Mouse (Mus musculus) heart, postnatal 25 days (tissue): ENCODE measurements at regions not wholly inside any gene's neighbourhood (a gene's known extent, or its start where the extent isn't known, plus 50 kb on each side); places are given as distances from the start of the nearest gene placed in this dataset.
"Not testable (repeated sequence)": the region's sequence is repeated elsewhere in the genome, so short reads cannot be mapped to it uniquely, and the experiment has no call there.

Source experiments
- DNase-seq: peaks from one replicate; pipeline ENCODE4 v3.0.0; 2022; ENCODE audit warnings: low spot score
- intact Hi-C: fragments of 180-260 bp; cut with DNase I; formaldehyde crosslinking; loops from one replicate; pipeline ENCODE4 v1.15.1; 2025

DNA sequence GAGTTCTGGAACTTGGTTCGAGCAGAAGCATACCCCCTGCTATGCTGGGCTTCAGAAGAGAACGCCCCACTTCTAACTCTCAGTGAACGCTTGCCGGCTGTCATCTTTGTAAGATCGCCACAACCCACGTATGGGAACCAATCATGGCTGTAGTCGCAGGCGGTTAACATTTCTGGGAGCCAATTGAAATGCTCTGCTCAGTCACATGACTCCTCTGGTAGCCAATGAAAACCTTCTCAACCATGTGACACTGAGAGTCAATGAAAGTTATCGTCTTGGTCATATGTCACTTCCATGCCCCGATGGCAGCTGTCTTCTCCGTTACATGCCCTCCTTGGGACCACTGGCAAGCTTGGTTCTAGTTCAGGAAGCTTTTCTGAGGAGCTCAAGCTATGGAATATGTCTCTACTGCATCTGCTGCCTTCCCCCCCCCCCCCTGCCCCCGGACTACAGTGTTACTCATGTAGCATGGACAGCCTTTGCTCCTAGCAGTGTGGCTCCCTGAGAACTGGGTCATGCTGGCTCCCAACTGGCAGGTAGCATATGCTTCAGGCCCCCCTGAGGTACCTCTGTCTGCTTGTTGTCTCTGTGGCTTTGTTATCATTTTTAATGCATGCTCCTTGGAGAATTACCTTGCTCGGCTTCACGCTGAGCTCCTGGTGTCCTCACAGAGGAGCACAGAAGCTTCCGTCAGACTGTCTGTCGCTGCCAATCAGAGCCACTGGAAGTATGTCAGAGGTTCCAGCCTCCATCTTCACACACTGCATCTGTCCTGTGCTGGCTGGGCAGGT is 122.3 kb upstream of the Ajap1 start:
- DNase-seq = no peak
- intact Hi-C loops = no loop called here

DNA sequence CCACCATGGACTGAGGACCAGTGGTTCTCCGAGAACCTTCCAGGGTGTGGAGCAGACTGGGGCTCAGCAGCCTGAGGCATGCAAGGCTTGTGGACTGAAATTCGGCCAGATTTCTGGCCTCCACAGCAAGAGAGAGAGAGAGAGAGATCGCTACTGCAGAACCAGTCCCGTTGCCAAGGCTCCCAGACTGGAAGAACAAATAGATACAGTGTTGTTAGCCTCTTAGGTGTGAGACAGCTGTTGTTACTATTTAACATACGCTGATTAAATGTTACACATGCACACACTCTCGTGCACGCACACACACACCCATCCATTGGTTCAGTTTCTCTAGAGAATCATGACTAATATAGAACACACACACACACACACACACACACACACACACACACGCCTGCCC is 133.4 kb upstream of the Ajap1 start:
- no peak for DNase-seq
- intact Hi-C loops = no loop called here

DNA sequence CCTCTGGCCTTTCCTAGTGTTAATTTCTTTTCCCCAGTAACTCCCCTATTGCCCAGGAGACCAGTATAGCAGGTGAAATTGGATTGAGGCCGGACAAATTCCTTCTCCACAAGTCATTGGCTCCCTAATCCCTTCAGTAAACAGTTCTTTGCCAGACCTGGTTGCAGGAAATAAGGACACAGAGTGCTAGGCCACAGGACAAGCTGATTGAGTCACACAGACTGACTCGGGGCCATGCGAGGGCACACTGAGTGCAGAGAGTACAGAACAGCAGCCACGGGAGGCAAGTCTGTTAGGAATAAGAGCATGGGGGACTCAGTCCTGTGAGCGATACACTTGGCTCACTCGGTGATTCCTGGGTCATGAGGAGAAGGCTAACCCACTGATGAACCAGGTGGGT is 134.3 kb upstream of the Ajap1 start:
- DNase-seq = no peak
- intact Hi-C loops = no loop called here

- intact Hi-C loops = no loop called here
Measured at GRCm38 (mm10) chr4:153620871-153621270, 138.3 kb upstream of the Ajap1 start.

GRCm38 (mm10) chr4:153631161-153631560 is 148.6 kb upstream of the Ajap1 start:
- intact Hi-C loops = no loop called here
- DNase-seq = no peak

More at GRCm38 (mm10) chr4:153620871-153621270, 138.3 kb upstream of the Ajap1 start:
- DNase-seq = no peak

GRCm38 (mm10) chr4:153632056-153632455 is 149.4 kb upstream of the Ajap1 start:
- DNase-seq = no peak
- intact Hi-C loops = no loop called here

DNA sequence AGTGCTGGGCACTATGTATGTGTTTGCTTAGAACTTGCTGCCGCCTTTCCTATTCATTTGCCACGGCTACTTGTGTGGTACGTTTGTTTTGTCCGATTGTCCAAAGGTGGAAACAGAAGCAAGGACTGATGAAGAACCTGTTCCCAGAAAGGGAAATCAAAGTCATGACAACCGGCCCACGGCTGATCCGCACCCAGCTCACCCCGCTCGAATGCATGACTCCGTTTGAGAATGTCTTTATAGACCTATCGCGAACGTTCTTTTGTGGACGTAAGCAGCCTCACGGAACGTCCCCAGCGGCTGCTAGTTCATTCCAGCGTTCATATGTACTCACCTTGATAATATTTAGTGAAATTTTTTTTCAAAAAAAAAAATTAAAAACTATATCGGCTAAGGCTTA is 149.9 kb upstream of the Ajap1 start:
- DNase-seq = no peak
- intact Hi-C loops = no loop called here

DNA sequence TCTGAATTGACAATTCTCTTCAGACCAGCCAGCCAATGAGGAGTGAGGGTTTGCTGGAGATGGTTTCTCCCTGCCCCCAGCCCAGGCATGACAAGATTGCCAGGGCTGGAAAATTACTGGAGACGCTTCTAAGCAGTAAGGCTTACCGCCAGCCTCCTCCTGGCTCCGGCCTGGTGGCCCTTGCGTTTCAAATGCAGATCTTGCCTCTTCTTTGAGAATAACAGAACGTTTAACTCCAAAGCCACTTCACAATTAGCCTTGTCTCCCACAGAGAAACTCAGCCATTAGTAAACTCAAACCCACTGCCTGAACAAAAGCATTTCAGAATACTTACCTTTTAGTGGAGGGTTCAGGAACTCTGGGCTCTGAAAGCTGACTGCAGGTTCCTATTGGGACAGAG is 150.6 kb upstream of the Ajap1 start:
- no peak for DNase-seq
- intact Hi-C loops = no loop called here

DNA sequence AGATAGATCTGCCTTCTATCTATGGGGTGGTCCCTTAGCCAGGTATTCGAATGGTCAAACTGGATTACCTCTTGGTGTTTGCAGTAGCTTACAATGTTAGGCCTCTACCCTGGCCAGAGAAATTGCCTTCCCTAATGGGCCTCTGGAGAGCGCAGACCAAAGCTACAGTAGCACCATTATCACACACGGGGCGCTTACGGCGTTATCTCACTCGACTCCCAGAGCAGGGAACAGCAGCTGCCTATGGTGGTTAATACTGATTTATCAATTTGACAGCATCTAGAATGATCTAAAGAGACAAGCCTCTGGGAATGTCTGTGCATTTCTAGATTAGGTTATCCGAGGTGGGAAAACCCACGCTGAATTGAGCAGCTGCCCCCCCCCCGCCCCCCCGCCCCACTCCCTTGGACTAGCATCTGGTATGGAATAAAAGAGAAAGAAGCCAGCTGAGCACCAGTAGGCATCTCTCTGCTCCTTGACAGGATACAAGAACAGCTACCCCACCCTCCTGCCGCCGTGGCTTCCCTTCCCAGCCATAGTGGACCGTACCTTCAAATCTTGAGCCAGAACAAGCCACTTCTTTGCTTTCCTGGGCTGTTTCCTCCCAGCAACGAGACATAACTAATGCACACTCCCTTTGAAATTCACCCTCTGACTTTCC is 151.7 kb upstream of the Ajap1 start:
- intact Hi-C loops = no loop called here
- DNase-seq = no peak

- DNase-seq = no peak
- intact Hi-C loops = no loop called here
Measured at GRCm38 (mm10) chr4:153637989-153638388, 155.4 kb upstream of the Ajap1 start.

DNA sequence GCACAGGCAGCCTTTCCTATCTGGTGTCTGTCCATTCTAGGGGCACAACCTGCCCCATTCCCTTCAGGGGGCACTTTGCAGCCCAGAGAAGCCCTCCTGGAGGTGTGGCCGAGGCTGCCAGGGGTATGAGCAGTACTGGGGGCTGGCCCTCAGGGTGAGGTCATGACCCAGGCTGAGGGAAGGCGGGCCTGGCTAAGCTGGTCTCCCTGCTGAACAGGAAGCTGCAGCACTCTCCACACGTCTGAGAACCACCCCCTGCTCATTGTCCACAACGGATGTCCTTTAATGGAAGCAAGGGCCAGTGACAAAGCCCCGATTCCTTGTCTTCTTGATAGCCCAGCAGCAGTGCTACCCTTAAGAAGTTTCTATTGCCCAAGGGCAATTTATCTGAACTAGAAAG is 169.2 kb upstream of the Ajap1 start:
- DNase-seq = no peak
- intact Hi-C loops = no loop called here

DNA sequence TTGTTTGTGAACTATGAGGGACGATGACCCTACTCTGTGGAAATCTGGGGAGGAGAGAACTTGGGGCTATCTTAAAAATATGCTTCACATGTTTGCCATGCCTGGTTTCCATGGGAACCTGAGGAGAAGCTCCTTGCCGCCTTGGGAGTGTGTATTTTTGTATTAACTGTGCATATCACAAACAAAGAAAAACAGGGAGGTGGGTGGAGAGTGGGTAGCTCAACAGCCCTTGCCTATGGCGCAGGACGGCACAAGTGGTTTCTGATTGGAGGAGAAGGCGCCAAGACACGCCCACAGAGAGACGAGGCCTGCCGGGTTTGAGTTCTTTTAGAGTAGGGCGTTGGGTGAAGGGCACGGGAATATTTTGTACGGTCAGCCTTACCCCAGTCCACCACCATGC is 170.2 kb upstream of the Ajap1 start:
- no peak for DNase-seq
- intact Hi-C loops = no loop called here

DNA sequence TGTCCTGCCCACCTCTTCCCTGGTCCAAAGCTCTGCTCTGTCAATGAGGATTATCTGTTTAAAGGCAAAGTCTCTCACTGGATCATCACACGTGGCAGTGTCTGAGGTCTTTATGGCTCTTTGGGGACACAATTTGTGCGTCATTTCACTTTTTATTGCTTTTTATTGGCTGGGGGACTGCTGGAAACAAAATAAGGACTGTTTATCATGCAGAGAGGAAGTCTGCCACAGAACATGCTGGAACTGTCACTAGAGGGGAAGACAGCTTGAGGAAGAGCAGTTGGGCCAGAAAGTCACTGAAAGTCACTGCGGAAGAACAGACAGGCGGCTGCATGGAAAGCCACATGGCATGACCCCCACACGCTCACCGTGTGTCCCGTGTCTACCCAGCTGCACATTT is 180.1 kb upstream of the Ajap1 start:
- intact Hi-C loops = no loop called here
- DNase-seq = no peak

DNA sequence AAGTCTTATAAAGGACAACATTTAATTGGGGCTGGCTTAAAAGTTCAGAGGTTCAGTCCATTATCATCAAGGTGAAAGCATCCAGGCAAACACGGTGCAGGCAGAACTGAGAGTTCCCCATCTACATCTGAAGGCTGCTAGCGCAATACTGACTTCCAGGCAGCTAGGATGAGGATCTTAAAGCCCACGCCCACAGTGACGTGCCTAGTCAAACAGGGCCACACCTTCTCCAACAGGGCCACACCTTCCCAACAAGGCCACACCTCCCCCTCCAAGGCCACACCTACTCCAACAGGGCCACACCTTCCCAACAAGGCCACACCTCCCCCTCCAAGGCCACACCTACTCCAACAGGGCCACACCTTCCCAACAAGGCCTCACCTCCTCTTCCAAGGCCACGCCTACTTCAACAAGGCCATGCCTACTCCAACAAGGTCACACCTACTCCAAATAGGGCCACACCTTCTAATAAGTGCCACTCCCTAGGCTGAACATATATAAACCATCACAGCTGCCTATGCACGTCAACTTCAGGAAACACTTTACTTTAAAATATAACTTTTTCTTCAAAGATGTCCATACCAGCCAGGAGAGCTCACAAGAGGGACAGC is 184.1 kb upstream of the Ajap1 start:
- DNase-seq, intact Hi-C loops: not testable (repeated sequence)

GRCm38 (mm10) chr4:153669070-153669469 is 186.5 kb upstream of the Ajap1 start:
- intact Hi-C loops = no loop called here

GRCm38 (mm10) chr4:153670216-153670615 is 187.6 kb upstream of the Ajap1 start:
- no peak for DNase-seq
- intact Hi-C loops = no loop called here

More at GRCm38 (mm10) chr4:153669070-153669469, 186.5 kb upstream of the Ajap1 start:
- no peak for DNase-seq

GRCm38 (mm10) chr4:153675431-153675830 is 192.8 kb upstream of the Ajap1 start:
- DNase-seq = no peak
- intact Hi-C loops = no loop called here

GRCm38 (mm10) chr4:153679151-153679550 is 196.5 kb upstream of the Ajap1 start:
- no peak for DNase-seq
- intact Hi-C loops = no loop called here

GRCm38 (mm10) chr4:153688441-153688840 is 205.8 kb upstream of the Ajap1 start:
- intact Hi-C loops = no loop called here

GRCm38 (mm10) chr4:153693881-153694280 is 211.3 kb upstream of the Ajap1 start:
- intact Hi-C loops = no loop called here
- no peak for DNase-seq

More at GRCm38 (mm10) chr4:153688441-153688840, 205.8 kb upstream of the Ajap1 start:
- no peak for DNase-seq

GRCm38 (mm10) chr4:153696426-153697040 is 213.9 kb upstream of the Ajap1 start:
- no peak for DNase-seq
- intact Hi-C loops = no loop called here
